Mouse (Mus musculus) spleen, embryonic (tissue): Measurements from ENCODE around the gene Ddx19b.
"Not testable (repeated sequence)": the region's sequence is repeated elsewhere in the genome, so short reads cannot be mapped to it uniquely, and the experiment has no call there.

Experiments used
- CTCF ChIA-PET: fragments of 350-600 bp; sonication (Branson Sonifier 250); formaldehyde crosslinking; loops from one replicate; lab custom pipeline; 2022; lab: Charles Lee

The Ddx19b gene

DNA sequence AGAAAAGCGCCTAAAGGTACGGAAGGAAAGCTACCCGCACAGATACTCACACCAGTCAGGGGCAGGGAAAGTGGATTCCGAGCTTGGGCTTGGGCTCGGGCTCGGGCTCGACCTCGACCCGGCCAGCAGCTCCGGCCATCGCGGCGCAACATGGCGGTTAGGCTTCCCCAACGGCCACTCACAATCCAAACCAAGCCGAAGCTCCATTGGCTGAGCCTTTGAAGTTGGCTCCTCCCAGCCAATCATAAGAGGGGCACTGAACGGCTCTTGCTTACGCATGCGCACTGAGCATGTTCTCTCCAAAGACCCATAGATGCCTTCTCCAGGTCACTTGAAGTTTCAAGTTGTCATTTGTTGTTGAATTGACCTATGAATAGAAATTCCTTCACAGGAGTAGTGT, at the start of gene Ddx19b:
Ddx19b (minus strand) TSS at position 180 of the 400 bp plus-strand sequence.
- CTCF ChIA-PET: no interaction called here

DNA sequence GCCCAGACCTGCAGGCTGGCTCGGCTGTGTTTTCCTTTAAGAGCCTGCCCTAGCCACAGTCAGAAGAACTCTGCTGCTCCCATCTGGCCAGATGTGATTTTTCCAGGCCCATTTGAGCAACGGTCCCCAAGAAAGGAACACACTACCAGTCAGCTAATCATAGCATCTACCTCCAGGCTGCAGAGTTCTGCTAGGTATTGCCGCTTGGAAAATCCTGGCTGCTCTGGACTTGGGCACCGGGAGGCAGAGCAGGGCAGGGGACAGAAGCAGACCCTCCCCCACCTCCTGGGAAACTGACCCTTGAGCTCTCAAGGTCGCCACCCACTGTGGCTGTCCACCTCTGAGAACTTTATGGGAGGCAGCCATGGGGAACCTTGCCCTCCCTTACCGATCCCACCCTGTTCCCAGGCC, 48.3 kb upstream of the Ddx19b start:
- CTCF ChIA-PET: no interaction called here

- CTCF ChIA-PET: interaction anchor here (0.5 kb wide), 1 partner anchor 16 kb away, joined by 7 read pairs; no protein-coding TSS in a partner anchor
Observed at GRCm38 (mm10) chr8:111079461-111079860, 47.9 kb upstream of the Ddx19b start.

GRCm38 (mm10) chr8:111075926-111076325, 44.4 kb upstream of the Ddx19b start:
- CTCF ChIA-PET: interaction anchor here (1.0 kb wide), 1 partner anchor 338 kb away, joined by 3 read pairs; no protein-coding TSS in a partner anchor

GRCm38 (mm10) chr8:111068660-111069059, 37.1 kb upstream of the Ddx19b start:
- CTCF ChIA-PET: not testable (repeated sequence)

DNA sequence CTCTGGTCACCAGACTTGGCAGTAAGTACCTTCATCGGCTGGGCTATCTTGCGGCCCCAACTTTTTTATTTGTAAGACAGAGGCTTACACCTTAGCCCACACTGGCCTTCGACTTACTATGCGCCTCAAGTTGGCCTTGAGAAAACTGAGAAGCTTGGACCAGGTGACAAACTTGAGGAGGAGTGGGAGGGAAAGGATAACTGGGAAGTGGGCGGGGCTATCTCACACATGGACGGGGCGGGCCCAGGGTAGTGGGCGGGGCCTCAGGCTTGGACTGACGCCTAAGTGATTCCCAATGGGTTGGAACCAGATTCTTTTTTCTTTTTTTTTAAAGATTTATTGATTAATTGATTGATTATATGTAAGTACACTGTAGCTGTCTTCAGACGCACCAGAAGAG, 35.9 kb upstream of the Ddx19b start:
- CTCF ChIA-PET: no interaction called here

DNA sequence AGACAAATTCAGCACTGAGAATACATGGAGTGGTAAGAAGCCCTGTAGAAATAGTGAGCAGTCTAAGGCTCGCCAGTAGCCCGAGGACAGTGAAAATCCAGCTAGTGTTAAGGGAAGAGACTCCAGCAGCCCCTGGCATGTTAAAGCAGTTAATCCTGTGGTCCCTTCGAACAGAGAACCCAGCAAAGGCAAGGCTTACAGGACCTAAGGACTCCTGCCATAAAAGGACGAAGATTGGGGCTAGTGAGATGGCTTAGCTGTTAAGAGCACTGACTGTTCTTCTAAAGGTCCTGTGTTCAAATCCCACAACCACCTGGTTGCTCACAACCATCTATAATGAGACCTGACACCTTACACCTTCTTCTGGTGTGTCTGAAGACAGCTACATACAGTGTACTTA, 34.8 kb upstream of the Ddx19b start:
- CTCF ChIA-PET: no interaction called here

DNA sequence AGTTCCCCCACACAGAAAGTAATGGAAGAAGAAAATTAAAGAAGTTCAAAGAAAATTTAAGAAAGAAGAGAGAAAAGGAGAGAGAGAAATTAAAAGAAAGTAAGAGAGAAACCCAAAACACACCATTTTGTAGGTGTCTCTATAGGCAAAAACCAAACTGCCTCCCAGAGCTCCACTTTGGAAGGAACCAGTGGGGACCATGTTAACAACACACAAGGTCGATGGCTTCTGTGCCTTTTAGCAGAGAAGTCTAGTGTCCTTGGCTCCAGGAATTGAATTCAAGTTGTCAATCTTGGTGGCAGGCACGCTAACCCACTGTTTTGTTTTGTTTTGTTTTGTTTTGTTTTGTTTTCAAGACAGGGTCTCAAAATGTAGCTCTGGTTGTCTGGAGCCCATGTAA, 31.3 kb upstream of the Ddx19b start:
- CTCF ChIA-PET: interaction anchor here (0.6 kb wide), 1 partner anchor 46 kb away, joined by 5 read pairs; no protein-coding TSS in a partner anchor

DNA sequence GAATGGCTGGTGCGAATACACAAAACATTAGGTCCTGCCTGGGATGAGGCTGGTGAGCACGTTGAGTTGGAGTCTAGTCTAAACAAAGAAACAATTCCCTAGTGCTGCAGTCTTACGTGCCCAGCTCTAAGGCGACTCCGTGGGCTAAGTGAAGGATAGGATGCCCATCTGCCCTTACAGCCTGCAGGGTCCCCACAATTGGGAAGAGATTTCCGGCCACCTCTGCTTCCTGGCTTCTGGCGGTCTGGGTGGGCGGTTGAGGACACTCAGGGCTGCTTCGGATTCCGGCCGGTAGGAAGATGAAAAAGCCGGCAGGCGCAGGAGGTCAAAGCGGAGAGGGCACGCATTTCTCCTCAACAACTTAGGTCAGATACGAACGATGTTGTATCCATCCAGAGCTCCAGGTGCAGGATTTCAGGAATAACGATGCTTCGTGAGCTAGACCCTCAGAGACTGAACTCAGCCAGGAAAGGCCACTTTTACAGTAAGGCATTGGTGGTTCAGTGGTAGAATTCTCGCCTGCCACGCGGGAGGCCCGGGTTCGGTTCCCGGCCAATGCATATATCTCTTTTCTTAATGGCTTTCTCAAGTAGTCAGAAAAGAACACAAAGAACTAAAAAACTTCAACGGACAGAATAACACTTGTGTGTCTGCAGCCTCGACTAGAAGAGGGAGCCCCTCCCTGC, 30.7 kb upstream of the Ddx19b start:
- CTCF ChIA-PET: interaction anchor here (0.6 to 0.7 kb wide), 2 partner anchors 47 to 170 kb away, joined by 3 to 5 read pairs; no protein-coding TSS in a partner anchor

DNA sequence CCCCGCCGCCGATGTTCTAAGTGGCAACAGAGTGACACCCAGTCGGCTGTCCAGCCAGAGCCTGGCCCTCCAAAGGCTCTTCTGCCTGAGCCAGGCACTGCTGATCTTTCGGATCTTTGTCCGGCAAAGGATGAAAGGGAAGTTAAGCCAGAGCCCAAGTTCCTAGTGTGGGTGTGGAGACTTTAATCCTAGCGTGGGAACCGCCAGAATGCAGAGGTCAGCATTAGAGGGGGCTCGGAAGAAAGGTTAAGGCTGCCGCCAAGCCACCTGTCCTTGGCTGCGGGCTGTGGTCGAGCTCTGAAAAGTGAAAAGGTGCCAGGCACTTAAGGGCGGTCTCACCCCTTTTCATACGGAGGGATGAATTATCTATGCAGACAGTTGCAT, 30.1 kb upstream of the Ddx19b start:
- CTCF ChIA-PET: interaction anchor here (0.7 kb wide), 1 partner anchor 171 kb away, joined by 3 read pairs; no protein-coding TSS in a partner anchor

DNA sequence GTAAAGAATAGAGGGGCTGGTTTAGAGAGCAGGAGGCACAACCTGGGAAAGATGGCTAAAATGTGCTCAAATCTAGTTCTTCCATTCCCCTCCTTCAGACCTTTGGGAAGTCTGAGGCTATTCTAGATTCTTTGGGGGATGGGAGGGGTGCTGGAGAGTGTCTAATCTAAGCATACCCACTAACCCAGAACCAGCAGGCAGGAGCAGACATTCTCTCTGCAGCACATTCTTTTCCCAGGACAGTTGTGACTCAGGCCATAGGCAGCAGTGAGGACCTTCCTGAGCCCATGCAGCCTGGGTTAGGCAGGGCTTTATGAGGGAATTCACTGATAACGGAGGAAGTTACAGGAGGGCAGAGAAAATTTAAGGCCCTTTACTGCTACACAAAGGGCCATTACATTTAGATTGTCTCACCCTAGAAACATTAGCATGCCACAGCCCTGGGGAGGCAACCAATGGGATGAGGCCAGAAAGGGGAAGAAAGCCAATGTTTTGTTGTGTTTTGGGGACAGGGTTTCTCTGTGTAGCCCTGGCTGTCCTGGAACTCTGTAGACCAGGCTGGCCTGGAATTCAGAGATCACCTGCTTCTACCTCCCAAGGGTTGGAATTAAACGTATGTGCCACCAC, 27.5 kb upstream of the Ddx19b start:
- CTCF ChIA-PET: no interaction called here

DNA sequence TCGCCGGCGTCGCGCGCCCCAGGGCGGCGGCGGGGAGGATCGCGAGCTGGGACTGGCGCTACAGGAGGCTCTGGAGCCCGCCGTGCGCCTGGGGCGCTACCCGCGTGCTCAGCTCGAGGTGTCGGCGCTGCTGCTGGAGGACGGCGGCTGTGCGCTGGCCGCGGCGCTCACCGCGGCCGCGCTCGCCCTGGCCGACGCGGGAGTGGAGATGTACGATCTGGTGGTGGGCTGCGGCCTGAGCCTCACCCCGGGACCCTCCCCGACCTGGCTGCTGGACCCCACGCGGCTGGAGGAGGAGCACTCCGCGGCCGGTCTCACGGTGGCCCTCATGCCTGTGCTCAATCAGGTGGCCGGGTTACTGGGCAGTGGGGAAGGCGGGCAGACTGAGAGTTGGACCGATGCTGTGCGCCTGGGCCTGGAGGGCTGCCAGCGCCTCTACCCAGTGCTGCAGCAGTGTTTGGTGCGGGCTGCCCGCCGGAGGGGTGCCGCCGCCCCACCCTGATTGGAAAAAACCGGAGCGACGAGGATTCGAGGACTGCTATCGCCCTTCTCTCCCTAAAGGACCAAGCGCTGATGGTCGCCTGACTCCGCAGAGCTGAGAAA, 25.2 kb upstream of the Ddx19b start:
- CTCF ChIA-PET: interaction anchor here (0.5 kb wide), 1 partner anchor 218 kb away, joined by 3 read pairs; no protein-coding TSS in a partner anchor

GRCm38 (mm10) chr8:111056158-111056663, 24.7 kb upstream of the Ddx19b start, which contains the start of gene Exosc6:
Exosc6 (plus strand) TSS chr8:111056339.
- CTCF ChIA-PET: no interaction called here

DNA sequence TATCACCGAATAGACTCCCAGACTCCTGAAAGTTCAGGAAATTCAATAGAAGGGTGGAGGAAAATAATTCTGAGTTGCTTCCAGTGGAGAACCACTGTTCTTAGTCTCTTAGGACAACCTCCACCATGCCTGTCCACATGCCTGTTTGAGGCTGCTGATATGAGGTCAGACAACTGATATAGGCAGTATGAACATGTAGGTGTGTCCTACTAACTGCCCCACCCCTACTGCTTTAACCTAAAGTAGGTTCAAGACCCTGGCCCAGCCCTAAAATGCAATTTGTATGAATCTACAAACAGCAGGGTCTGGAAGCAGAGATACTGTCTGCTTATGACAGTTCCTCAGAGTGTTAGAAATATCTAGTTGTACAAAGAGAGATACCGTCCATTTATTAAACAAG, 24.1 kb upstream of the Ddx19b start:
- CTCF ChIA-PET: no interaction called here

DNA sequence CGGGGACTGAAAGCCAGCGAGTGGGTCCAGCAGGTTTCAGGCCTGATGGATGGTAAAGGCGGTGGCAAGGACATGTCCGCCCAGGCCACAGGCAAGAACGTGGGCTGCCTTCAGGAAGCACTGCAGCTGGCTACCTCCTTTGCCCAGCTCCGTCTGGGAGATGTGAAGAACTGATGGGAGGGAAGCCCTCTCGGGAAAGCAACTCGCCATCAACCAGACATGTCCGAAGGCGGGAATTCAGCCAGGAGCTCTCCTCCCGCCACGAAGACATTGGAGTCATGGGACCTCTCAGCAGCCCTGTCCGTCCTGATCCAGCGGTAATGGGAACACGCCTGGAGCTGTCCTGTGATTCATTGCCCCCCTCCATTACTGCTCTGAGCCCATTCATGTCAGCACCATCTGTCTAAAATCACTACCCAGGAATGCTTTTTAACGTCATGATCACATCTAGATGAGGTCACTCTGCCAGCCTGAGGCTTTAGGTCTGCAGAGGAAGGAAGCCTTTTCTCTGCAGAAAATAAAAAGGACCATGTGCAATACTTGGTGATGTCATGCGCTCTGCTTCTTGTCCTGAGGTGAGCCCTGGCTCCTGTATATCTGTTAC, 23.6 kb upstream of the Ddx19b start:
- CTCF ChIA-PET: no interaction called here

DNA sequence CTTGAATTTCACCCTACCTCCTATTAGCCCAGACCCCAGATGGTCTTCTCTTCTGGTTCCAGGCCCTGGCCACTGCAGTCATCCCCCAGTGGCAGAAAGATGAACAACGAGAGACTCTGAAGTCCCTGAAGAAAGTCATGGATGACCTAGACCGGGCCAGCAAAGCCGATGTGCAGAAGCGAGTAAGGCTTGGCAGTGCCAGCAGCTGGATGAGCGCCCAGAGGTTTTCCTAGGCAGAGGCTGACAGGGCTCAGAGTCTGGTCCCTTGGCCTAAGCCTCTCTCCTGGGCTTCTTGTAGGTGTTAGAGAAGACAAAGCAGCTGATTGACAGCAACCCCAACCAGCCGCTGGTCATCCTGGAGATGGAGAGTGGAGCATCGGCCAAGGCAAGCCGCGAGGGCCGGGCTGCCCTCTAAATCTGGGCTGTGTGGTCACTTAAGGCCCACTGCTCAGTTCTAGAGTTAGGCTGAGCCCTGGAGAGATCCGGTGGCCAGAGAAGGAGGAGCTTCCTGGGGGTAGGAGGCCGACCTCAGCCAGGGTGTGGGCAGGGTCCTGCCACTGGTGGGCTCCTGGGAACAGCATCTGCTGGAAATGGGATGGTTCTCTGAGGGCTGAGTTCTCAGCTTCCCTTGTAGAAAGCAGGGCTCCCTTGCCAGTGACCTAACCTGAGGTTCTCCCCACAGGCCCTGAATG, 22.4 kb upstream of the Ddx19b start:
- CTCF ChIA-PET: no interaction called here

DNA sequence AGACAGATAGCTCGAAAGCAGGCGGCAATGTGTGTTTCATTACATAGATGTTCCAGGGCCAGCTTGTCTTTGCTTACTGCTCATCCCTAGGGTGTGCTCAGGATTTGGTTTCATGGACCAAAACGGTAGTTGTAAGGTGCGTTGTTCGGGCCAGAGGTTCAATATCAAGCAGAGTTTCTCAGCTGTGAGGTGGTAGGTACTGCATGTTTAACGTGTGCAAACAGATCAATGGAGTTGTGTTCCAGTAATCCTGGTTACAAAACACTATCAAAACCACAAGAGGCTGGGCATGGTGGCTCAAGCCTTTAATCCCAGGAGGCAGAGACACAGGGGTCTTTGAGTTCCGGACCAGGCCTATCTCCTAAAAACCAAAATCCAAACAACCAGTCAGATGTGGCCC, 17.6 kb upstream of the Ddx19b start:
- CTCF ChIA-PET: interaction anchor here (0.6 kb wide), 1 partner anchor 139 kb away, joined by 3 read pairs; no protein-coding TSS in a partner anchor

- CTCF ChIA-PET: interaction anchor here (0.6 kb wide), 1 partner anchor 139 kb away, joined by 3 read pairs; no protein-coding TSS in a partner anchor
Observed at GRCm38 (mm10) chr8:111048694-111049093, 17.1 kb upstream of the Ddx19b start.

GRCm38 (mm10) chr8:111044003-111044734, 12.6 kb upstream of the Ddx19b start:
- CTCF ChIA-PET: interaction anchor here (0.7 kb wide), 1 partner anchor 151 kb away, joined by 3 read pairs; no protein-coding TSS in a partner anchor

GRCm38 (mm10) chr8:111042546-111042945, 11.0 kb upstream of the Ddx19b start:
- CTCF ChIA-PET: no interaction called here
